Mouse (Mus musculus) liver, embryonic 14.5 days (tissue): ENCODE measurements at regions not wholly inside any gene's neighbourhood (a gene's known extent, or its start where the extent isn't known, plus 50 kb on each side); places are given as distances from the start of the nearest gene placed in this dataset.

ENCODE experiments used
- ATAC-seq: fragments of 200-750 bp; cut with Nextera tagmentation; 2 replicates; pipeline ENCODE4 v1.8.0; 2017; ENCODE audit warnings: moderate number of reproducible peaks, mild to moderate bottlenecking, moderate library complexity; ENCODE audit not compliant: insufficient read depth
- DNase-seq, 3 experiments: peaks; one replicate each; pipeline ENCODE4 v3.0.0-alpha.2; 2012 to 2013; ENCODE audit warnings: low read depth in 3 of 3, low spot score in 3 of 3
- H3K27ac ChIP-seq: fragments of 300-500 bp; sonication (generic); 2 replicates; pipeline ENCODE4 v1.5.1; 2014; ENCODE audit warnings: moderate library complexity, mild to moderate bottlenecking, control low read depth, inconsistent platforms
- H3K27me3 ChIP-seq: fragments of 300-500 bp; sonication (generic); 2 replicates; pipeline ENCODE4 v1.6.1; 2014; ENCODE audit warnings: mild to moderate bottlenecking, low read length, moderate library complexity; ENCODE audit not compliant: control insufficient read depth, insufficient read depth
- H3K36me3 ChIP-seq: fragments of 300-500 bp; sonication (generic); replicated peaks from 2 replicates; pipeline ENCODE4 v1.6.1; 2014; ENCODE audit warnings: low read depth; ENCODE audit not compliant: control insufficient read depth, insufficient read depth
- H3K4me1 ChIP-seq, 2 experiments: fragments of 200-500 bp in 1 of 2; fragments of 300-500 bp in 1 of 2; sonication (generic) in 1 of 2; replicated peaks; 2 replicates each; pipeline ENCODE4 v1.6.1; 2012 to 2014; ENCODE audit warnings: antibody characterized with exemption in 1 of 2, inconsistent platforms in 1 of 2, low read length in 1 of 2; ENCODE audit not compliant: control insufficient read depth in 2 of 2, insufficient read depth in 2 of 2
- H3K4me2 ChIP-seq: fragments of 300-500 bp; sonication (generic); 2 replicates; pipeline ENCODE4 v1.6.1; 2014; ENCODE audit warnings: low read depth, mild to moderate bottlenecking, control low read depth, moderate library complexity
- H3K4me3 ChIP-seq, 2 experiments: fragments of 200-500 bp in 1 of 2; fragments of 300-500 bp in 1 of 2; sonication (generic) in 1 of 2; 2 replicates each; pipeline ENCODE4 v1.5.1; 2012 to 2014; ENCODE audit warnings: low read depth in 2 of 2, low read length in 2 of 2, mild to moderate bottlenecking in 2 of 2, control low read depth in 1 of 2, inconsistent platforms in 1 of 2, moderate library complexity in 1 of 2; ENCODE audit not compliant: insufficient read depth in 1 of 2
- H3K9ac ChIP-seq: fragments of 300-500 bp; sonication (generic); replicated peaks from 2 replicates; pipeline ENCODE4 v1.6.1; 2014; ENCODE audit warnings: mild to moderate bottlenecking, control low read depth, moderate library complexity
- H3K9me3 ChIP-seq: fragments of 300-500 bp; sonication (generic); 2 replicates; pipeline ENCODE4 v1.6.1; 2016; ENCODE audit warnings: low read length, mixed read lengths; ENCODE audit not compliant: control insufficient read depth
- CTCF ChIP-seq: IDR thresholded peaks from 2 replicates; pipeline ENCODE4 v1.5.1; 2016; ENCODE audit warnings: antibody characterized with exemption, low read depth, control low read depth
- EP300 ChIP-seq: IDR thresholded peaks from 2 replicates; pipeline ENCODE4 v1.6.1; 2016; ENCODE audit warnings: antibody characterized with exemption, low read depth
- WGBS: fragments of 180-500 bp; shearing (Covaris S2); extraction: QIAGEN DNeasy Blood & Tissue Kit; methylation state at CpG from one replicate; pipeline ENCODE4 v1.1.7; 2014; ENCODE audit not compliant: insufficient replicate concordance; 5-methylcytosine and 5-hydroxymethylcytosine counted together

DNA sequence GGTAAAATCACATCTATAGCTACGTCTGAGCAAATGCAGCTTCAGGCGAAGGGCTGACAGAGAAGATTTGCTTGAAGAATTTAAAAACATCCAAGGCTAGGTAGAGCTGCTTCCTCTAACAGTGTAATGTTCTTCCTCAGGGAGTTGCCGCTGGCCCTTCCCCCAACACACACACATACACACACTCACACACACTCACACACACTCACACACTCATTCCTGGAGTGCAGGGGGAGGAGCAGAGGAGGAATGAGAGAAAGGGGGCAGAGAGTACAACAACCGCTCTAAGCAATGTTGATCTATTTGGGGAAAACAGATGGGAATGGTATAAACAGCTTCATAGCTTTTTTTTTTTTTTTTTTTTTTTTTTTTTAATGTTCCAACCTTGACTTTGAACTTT is 232.6 kb downstream of the Rnf152 start:
- Histone ChIP-seq H3K4me1 (no peaks in the 10 kb centered on the region), H3K4me2 (no peak overlapping the region), H3K9me3 (no peaks in the 10 kb centered on the region), H3K4me3 (no peak overlapping the region), H3K36me3 (no peaks in the 10 kb centered on the region), H3K27ac (no peak overlapping the region), H3K27me3 (no peaks in the 10 kb centered on the region), H3K9ac (no peak overlapping the region)
- no peak for TF ChIP-seq CTCF
- no peak for TF ChIP-seq EP300
- no peak for ATAC-seq
- no peak for DNase-seq
- 43% methylated on average over 4 of the region's 4 CpGs for WGBS

DNA sequence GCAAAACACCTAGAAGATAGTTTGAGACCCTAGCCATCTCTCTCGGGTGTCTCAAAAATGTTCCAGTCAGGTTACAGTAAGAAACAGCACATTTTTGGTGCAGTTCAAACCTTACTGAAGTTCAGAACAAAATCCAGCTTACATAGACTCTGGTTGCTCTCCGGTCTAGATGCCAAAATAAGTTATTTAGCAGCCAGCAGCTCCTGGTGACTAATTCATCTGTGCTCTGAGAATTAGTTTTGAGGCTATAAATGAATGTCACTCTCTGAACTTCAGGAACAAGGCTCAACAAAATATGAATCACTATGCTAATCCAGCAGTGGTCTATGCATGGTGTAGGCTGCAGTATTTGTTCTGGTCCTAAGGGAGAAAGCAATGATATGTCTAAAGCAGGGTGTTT is 238.6 kb downstream of the Rnf152 start:
- Histone ChIP-seq H3K4me3 (no peak overlapping the region), H3K4me2 (no peak overlapping the region), H3K27ac (no peak overlapping the region), H3K27me3 (no peaks in the 10 kb centered on the region), H3K4me1 (no peaks in the 10 kb centered on the region), H3K9me3 (no peaks in the 10 kb centered on the region), H3K36me3 (no peaks in the 10 kb centered on the region), H3K9ac (no peak overlapping the region)
- 46% methylated on average over 2 of the region's 2 CpGs for WGBS
- ATAC-seq (no peak), DNase-seq (no peak)
- no peak for TF ChIP-seq CTCF
- no peak for TF ChIP-seq EP300

DNA sequence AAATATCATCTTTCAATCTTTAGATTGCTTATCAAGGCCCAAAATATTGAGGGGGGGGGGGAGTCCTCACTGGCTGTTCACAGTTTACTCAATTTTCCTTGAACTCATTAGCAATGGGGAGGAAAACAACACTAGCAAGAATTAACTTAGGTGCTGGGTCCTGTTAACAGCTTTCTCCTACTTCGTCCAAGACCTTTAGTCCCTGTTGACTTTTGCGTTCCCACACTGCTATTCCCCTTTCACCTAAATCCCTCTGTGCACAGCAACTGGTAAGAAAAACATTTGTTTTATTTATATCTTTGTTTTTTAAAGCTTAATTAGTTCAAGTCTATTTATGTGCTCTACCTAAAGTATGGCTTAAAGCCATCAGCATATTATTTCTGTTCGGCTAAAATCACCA is 240.3 kb downstream of the Rnf152 start:
- H3K4me2 ChIP-seq, result no peak overlapping the region

DNA sequence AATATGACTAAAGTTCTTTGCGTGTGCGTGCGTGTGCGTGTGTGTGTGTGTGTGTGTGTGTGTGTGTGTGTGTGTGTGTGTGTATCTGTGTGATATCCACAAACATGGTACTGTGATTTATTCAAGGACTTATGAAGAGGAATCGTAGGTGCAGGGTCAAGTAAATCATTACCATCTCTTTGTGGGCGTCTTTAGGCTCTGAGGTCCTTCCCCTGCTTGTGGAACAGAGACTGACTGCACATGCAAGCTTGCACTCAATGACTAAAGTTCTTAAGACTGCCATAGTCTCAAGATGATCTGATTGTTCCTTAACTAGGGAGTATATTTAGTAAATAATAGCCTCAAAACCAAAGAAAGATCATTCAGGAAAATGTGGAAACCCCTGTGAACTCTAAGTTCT is 241.1 kb downstream of the Rnf152 start:
- 60% methylated on average over 6 of the region's 6 CpGs for WGBS
- H3K27me3 ChIP-seq, result no peaks in the 10 kb centered on the region
- ATAC-seq, result no peak
- no peak for TF ChIP-seq EP300
- no peak for TF ChIP-seq CTCF
- H3K4me1 ChIP-seq, result no peaks in the 10 kb centered on the region
- no peak for DNase-seq
- H3K9me3 ChIP-seq, result no peaks in the 10 kb centered on the region
- no peak overlapping the region for H3K9ac ChIP-seq
- no peak overlapping the region for H3K27ac ChIP-seq
- no peak overlapping the region for H3K4me2 ChIP-seq
- H3K36me3 ChIP-seq, result no peaks in the 10 kb centered on the region
- H3K4me3 ChIP-seq, result no peak overlapping the region

More for the DNA sequence above, 240.3 kb downstream of the Rnf152 start:
- H3K9me3 ChIP-seq, result no peaks in the 10 kb centered on the region
- no peaks in the 10 kb centered on the region for H3K36me3 ChIP-seq
- no peak overlapping the region for H3K9ac ChIP-seq
- no peak for TF ChIP-seq EP300
- TF ChIP-seq CTCF, result no peak
- DNase-seq (no peak), ATAC-seq (no peak)
- 65% methylated on average over 3 of the region's 3 CpGs for WGBS
- H3K4me3 ChIP-seq, result no peak overlapping the region
- no peaks in the 10 kb centered on the region for H3K4me1 ChIP-seq
- no peaks in the 10 kb centered on the region for H3K27me3 ChIP-seq
- no peak overlapping the region for H3K27ac ChIP-seq

DNA sequence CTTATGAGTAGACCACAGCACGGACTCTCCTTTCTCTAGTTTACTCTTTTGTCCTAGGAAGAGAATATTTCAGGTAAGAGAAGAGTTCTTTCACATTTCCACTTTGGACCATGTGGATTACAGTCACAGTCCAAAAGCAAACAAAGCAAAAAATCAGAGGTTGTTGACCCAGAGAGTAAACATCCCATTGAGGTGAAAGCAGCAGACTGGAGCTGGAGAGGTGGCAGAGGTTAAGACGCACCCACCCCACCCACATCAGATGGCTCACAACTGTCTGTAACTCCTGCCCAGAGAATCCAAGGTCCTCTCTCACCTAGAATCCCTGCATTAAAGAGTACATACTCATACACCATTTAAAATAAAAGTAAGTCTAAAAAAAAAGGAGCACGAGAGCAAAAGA is 241.7 kb downstream of the Rnf152 start:
- WGBS, result 50% methylated on average over 3 of the region's 3 CpGs
- ATAC-seq, result peak; percentile 53
- H3K4me1 ChIP-seq, result no peaks in the 10 kb centered on the region
- peak; percentile 6 to 15 (median 6) for DNase-seq
- no peak overlapping the region for H3K4me3 ChIP-seq
- TF ChIP-seq EP300 (no peak), CTCF (no peak)
- no peak overlapping the region for H3K4me2 ChIP-seq
- no peaks in the 10 kb centered on the region for H3K27me3 ChIP-seq
- no peaks in the 10 kb centered on the region for H3K9me3 ChIP-seq
- H3K36me3 ChIP-seq, result no peaks in the 10 kb centered on the region
- no peak overlapping the region for H3K27ac ChIP-seq
- no peak overlapping the region for H3K9ac ChIP-seq
